Mouse (Mus musculus) bone marrow, adult 2 months (tissue): ENCODE measurements around the gene Tcf3. TPM values are rescaled to one million over a fixed set of nuclear protein-coding genes. Genes with fewer than 3 reads are reported as not detected.

Experiments
- H3K27ac ChIP-seq: fragments of 200-500 bp; 2 replicates; pipeline ENCODE4 v1.5.1; 2012; ENCODE audit warnings: low read depth, mild to moderate bottlenecking, control low read depth, inconsistent platforms, low read length; ENCODE audit not compliant: control insufficient read depth, poor library complexity, insufficient read depth
- H3K4me1 ChIP-seq: fragments of 200-500 bp; 2 replicates; pipeline ENCODE4 v1.6.1; 2011; ENCODE audit warnings: low read length; ENCODE audit not compliant: control insufficient read depth, insufficient read depth
- H3K4me3 ChIP-seq: fragments of 200-500 bp; replicated peaks from 2 replicates; pipeline ENCODE3; 2011; ENCODE audit warnings: mild to moderate bottlenecking, low read depth, low read length, control low read depth; ENCODE audit not compliant: control insufficient read depth
- CTCF ChIP-seq: fragments of 200-500 bp; IDR thresholded peaks from 2 replicates; pipeline ENCODE4 v1.5.1; 2011; ENCODE audit warnings: low read length, control low read depth; ENCODE audit not compliant: control insufficient read depth, insufficient read depth
- POLR2A ChIP-seq: fragments of 200-500 bp; IDR thresholded peaks from 2 replicates; pipeline ENCODE4 v1.6.1; 2011; ENCODE audit warnings: low read depth, mild to moderate bottlenecking, control low read depth, low read length, borderline replicate concordance; ENCODE audit not compliant: control insufficient read depth
- WGBS: fragments of 180-500 bp; shearing (Covaris S2); methylation state at CpG from one replicate; pipeline ENCODE4 v1.1.7; 2018; 5-methylcytosine and 5-hydroxymethylcytosine counted together
- polyA plus RNA-seq: library from polyadenylated mRNA; stranded (reverse); fragments of >200 nt; gene quantifications from 2 replicates; pipeline ENCODE4 v1.2.4, GENCODE M21; 2011; ENCODE audit warnings: low replicate concordance; ENCODE audit not compliant: missing spikeins, insufficient read depth, insufficient read length

Tcf3 gene
- polyA plus RNA-seq, 1 experiment = 138 TPM

DNA sequence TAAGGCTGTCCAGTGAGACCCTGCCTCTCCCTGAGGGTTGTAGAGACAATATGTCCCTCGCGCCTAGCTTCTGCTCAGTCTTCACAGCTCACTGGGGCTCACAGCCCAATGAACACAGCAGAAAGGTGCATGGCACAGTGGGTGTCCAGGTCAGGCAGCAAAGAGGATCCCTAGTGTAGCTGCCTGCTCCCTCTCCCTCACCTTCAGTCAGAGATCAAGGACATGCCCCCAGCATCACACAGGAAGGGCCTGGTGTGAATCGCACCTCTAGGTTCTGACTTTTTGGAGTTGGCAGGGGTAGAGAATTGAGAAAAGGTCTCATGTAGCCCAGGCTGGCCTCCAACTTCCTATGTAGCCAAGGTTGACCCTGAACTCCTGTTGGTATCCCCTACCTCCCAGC is 1.4 kb upstream of the Tcf3 start:
- Histone ChIP-seq H3K4me1 (peaks cover 5% of the 10 kb centered on the region; the same call in 1 of the 2 replicates), H3K4me3 (no peak overlapping the region), H3K27ac (peak overlapping the region; percentile 9; the same call in 1 of the 2 replicates)
- WGBS = 80% methylated on average over 3 of the region's 3 CpGs
- TF ChIP-seq CTCF (no peak), POLR2A (no peak)

DNA sequence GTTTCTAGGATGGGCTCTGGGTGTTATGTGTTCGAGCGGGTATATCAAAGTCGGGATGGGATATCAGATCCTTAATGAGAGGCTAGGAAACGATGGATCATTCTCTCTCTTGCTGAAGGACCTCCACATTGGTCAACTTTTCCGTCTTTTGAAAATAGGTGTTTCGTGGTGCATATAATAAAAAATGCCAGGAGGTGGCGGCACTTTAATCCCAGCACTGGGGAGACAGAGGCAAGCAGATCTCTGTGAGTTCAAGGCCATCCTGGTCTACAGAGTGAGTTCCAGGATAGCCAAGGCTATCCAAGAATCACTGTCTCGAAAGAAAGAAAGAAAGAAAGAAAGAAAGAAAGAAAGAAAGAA is 766 bp upstream of the Tcf3 start:
- Histone ChIP-seq H3K27ac (peak overlapping the region; percentile 82), H3K4me1 (peaks cover 5% of the 10 kb centered on the region; the same call in 1 of the 2 replicates), H3K4me3 (peak overlapping the region; percentile 51)
- no peak for TF ChIP-seq POLR2A
- TF ChIP-seq CTCF = no peak
- WGBS = 10% methylated on average over 8 of the region's 8 CpGs

DNA sequence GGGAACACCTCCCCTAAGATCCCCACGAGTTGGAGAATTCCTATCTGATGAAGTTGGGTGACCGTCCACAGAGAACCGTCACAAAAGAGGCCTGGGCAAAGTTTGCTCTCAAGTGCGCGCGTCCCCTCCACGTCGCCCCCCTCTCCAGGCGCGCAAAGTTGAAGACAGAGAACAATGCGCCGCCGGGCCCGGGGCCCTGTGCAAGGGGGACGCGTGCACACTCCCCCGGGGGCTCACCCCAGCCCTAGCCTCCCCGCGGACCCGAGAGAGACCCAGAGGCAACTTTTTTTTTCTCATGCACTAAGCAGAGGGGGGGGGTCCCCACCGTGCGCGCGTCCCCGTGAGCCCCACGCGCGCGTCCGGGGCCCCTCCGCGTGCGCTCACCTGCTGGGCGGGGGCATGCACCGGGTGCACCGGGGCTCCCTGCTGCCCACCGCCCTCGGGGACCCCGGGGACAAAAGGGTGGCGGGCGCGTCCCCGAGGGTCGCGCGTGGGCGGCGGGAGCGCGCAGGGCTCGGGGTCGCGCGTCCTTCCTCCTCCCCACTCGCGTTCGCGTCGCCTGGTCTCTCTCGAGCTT is 423 bp downstream of the Tcf3 start:
- peak overlapping the region; percentile 82 for H3K27ac ChIP-seq
- under 1% methylated on average over 60 of the region's 60 CpGs for WGBS
- peak overlapping the region; percentile 90 for H3K4me3 ChIP-seq
- no peak for TF ChIP-seq POLR2A
- TF ChIP-seq CTCF = no peak
- peaks cover 5% of the 10 kb centered on the region; the same call in 1 of the 2 replicates for H3K4me1 ChIP-seq

DNA sequence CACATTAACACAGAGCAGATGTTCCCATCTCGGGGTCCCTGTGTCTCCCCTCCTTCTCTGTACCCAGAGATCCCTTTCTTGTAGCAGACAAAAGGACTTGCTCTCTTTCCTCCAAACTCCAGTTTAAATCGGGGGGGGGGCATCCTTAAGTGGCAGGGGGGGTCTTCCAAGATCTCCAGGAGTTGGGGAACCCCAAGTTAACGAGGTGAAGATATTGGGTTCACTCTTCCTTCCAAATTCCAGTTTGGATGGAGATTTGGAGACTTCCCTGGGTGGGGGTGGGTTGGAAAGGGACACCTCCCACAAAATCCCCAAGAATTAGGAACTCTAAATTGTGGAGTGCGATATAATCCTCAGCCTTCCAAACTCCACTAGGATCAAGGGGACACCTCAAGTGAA is 1.1 kb downstream of the Tcf3 start:
- 3% methylated on average over 4 of the region's 4 CpGs for WGBS
- no peak for TF ChIP-seq POLR2A
- TF ChIP-seq CTCF = no peak
- peaks cover 5% of the 10 kb centered on the region; the same call in 1 of the 2 replicates for H3K4me1 ChIP-seq
- peak overlapping the region; percentile 90 for H3K4me3 ChIP-seq
- H3K27ac ChIP-seq = peak overlapping the region; percentile 82

DNA sequence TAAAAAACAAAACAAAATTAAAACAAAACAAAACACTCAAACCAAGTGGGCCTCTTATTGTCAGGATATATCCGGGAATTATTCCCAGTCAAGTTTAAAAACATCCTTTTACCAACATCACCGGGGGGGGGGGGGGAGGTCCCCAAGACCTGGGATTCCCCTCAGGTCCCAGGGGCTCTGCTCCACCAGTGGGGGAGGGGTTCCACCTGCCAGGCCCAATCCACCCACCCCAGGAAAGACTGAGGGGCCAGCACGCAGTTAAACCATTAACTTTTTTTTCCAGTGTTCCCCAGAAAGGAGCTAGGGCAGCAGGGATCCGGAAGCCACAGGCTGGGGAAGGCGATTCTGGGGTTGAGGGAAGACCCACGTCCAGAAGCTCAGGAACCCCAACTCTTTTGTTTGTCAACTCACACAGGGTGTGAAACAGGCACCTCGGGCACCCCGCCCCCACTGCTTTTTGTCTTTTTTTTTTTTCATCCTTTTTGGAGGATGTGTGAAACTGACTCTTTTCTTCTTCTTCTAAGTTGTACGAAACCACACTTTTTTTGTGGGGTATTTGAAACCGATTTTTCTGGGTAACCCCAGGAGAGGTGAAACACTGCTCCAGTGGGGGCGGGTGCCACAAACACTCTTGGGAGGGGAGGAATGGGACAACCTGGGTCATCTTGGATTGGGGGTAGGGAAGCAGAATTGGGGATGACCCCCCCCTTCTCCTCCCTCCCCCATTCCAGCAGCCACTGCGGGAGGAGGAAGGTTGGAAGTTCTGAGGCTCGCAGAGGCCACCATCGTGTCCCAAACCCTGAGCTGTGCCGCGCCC is 1.7 kb downstream of the Tcf3 start:
- WGBS = 19% methylated on average over 16 of the region's 16 CpGs
- no peak for TF ChIP-seq CTCF
- no peak for TF ChIP-seq POLR2A
- peak overlapping the region; percentile 90 for H3K4me3 ChIP-seq
- peaks cover 5% of the 10 kb centered on the region; the same call in 1 of the 2 replicates for H3K4me1 ChIP-seq
- peak overlapping the region; percentile 82 for H3K27ac ChIP-seq

DNA sequence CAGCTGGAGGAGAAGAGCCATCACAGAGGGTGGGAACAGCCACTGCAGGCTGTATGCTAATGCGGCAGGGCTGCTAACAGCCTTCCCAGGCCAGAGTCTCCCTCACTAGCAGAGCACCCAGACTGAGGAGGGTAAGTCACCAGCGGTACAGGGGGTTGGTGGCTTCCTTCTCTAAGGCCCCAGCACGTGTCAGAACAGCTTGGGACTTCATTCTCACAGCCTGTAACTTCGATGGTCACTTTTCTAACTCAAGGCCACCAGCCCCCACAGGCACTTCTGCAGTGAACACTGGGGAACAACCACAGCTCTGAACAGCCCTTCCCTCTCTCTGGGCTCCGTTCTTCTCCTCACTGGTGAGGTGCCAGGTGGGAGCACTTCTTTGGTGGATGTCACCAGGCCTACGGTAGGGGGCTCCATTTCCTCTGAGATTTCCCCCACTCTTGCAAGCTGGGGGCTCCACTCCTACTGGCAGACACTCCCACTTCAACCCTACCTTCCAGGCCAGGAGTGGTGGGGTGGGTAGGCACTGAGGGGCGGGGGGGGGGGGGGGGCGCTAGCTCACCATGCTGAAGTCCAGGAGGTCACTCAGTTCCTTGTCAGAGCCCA is 3.0 kb downstream of the Tcf3 start:
- no peak overlapping the region for H3K4me3 ChIP-seq
- peak overlapping the region; percentile 78 for H3K27ac ChIP-seq
- TF ChIP-seq POLR2A (no peak), CTCF (no peak)
- H3K4me1 ChIP-seq = peaks cover 5% of the 10 kb centered on the region; the same call in 1 of the 2 replicates
- 61% methylated on average over 8 of the region's 8 CpGs for WGBS

DNA sequence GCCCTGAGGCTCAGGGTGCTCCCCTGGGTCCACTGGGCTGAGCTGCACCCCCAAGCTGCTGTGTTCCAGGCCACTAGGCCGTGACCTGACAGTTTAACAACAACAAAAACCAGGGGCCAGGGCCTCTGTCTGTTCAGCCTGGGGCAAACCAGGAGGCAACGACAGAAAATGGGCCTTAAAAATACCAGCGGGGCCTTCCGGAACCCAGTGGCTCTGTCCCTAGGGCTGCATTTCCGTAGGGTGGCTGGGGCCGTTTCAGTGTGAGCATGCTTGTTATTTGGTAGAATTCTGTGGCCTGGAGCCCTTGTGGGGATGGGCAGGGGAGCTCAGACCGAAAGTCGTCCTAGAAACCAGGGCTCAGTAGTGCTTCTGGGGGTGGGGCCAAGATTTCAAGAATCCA is 3.6 kb downstream of the Tcf3 start:
- Histone ChIP-seq H3K27ac (peak overlapping the region; percentile 78), H3K4me1 (peaks cover 2% of the 10 kb centered on the region; the same call in 1 of the 2 replicates), H3K4me3 (no peak overlapping the region)
- TF ChIP-seq CTCF (no peak), POLR2A (no peak)
- WGBS = 82% methylated on average over 8 of the region's 8 CpGs

DNA sequence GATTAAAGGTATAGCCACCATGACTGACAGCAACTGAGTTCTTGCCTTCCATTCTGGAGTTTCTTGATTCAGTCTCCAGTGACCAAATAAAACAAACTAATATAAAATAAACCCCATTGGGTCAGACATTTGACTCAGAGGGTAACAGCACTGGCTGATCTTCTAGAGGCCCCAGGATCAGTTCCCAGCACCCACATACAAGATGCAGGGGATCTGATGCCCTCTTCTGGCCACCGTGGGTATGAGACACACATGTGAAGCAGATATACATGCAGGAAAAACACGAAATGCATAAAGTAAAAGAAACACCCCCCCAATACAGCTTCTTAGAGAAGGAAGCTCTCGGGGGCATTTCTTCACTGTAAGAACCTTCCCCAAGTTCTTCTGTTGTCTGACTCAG is 8.4 kb downstream of the Tcf3 start:
- Histone ChIP-seq H3K27ac (no peak overlapping the region), H3K4me1 (peaks cover 3% of the 10 kb centered on the region; the same call in 1 of the 2 replicates), H3K4me3 (no peak overlapping the region)
- no peak for TF ChIP-seq CTCF
- TF ChIP-seq POLR2A = no peak
- 92% methylated on average over 3 of the region's 3 CpGs for WGBS
